Mouse (Mus musculus): Measurements from ENCODE around the gene Bco1.

The Bco1 gene

GRCm38 (mm10) chr8:117095647-117096046 lies at the start of gene Bco1:
Gene Bco1, plus strand, starts transcription at chr8:117095854.
- no peak for DNase-seq (ENCODE audit: low spot score)

- no peak for DNase-seq (ENCODE audit: low spot score)
Measured at GRCm38 (mm10) chr8:117049444-117049843, 46.2 kb upstream of the Bco1 start.

- no peak for DNase-seq (ENCODE audit: low spot score)
Measured at GRCm38 (mm10) chr8:117050763-117051162, 44.9 kb upstream of the Bco1 start.

- DNase-seq (ENCODE audit: low spot score): no peak
Measured at GRCm38 (mm10) chr8:117051316-117051715, 44.3 kb upstream of the Bco1 start.

- no peak for DNase-seq (ENCODE audit: low spot score)
Measured at GRCm38 (mm10) chr8:117053135-117054079, 42.2 kb upstream of the Bco1 start.

- DNase-seq (ENCODE audit: low spot score): no peak
Measured at GRCm38 (mm10) chr8:117054146-117054545, 41.5 kb upstream of the Bco1 start.

GRCm38 (mm10) chr8:117055097-117055496 lies 40.6 kb upstream of the Bco1 start:
- DNase-seq (ENCODE audit: low spot score): no peak

- no peak for DNase-seq (ENCODE audit: low spot score)
Measured at GRCm38 (mm10) chr8:117059021-117059420, 36.6 kb upstream of the Bco1 start.

GRCm38 (mm10) chr8:117060306-117060705 lies 35.3 kb upstream of the Bco1 start:
- DNase-seq (ENCODE audit: low spot score): no peak

GRCm38 (mm10) chr8:117061180-117061880 lies 34.3 kb upstream of the Bco1 start:
- DNase-seq (ENCODE audit: low spot score): no peak

GRCm38 (mm10) chr8:117066955-117067354 lies 28.7 kb upstream of the Bco1 start:
- DNase-seq (ENCODE audit: low spot score): no peak

GRCm38 (mm10) chr8:117067396-117067795 lies 28.3 kb upstream of the Bco1 start:
- DNase-seq (ENCODE audit: low spot score): no peak

- DNase-seq (ENCODE audit: low spot score): no peak
Measured at GRCm38 (mm10) chr8:117068294-117068693, 27.4 kb upstream of the Bco1 start.

- no peak for DNase-seq (ENCODE audit: low spot score)
Measured at GRCm38 (mm10) chr8:117069708-117070107, 25.9 kb upstream of the Bco1 start.

GRCm38 (mm10) chr8:117074350-117075182 lies 21.1 kb upstream of the Bco1 start:
- no peak for DNase-seq (ENCODE audit: low spot score)

- DNase-seq (ENCODE audit: low spot score): no peak
Measured at GRCm38 (mm10) chr8:117078367-117078926, 17.2 kb upstream of the Bco1 start.

- DNase-seq (ENCODE audit: low spot score): no peak
Measured at GRCm38 (mm10) chr8:117079652-117080051, 16.0 kb upstream of the Bco1 start.

- no peak for DNase-seq (ENCODE audit: low spot score)
Measured at GRCm38 (mm10) chr8:117082399-117082872, 13.2 kb upstream of the Bco1 start, which contains the start of gene Pkd1l2. Gene Pkd1l2, minus strand, starts transcription at chr8:117082449.

GRCm38 (mm10) chr8:117082947-117083559 lies 12.6 kb upstream of the Bco1 start:
- DNase-seq (ENCODE audit: low spot score): no peak

GRCm38 (mm10) chr8:117085521-117085920 lies 10.1 kb upstream of the Bco1 start:
- no peak for DNase-seq (ENCODE audit: low spot score)

GRCm38 (mm10) chr8:117087036-117087435 lies 8.6 kb upstream of the Bco1 start:
- no peak for DNase-seq (ENCODE audit: low spot score)
